Mouse (Mus musculus) liver, adult (tissue): ENCODE results near the gene Ank3.

ENCODE experiments used
- GATA4 ChIP-seq: IDR thresholded peaks from 2 replicates; pipeline ENCODE4 v1.6.1; 2014; ENCODE audit warnings: mild to moderate bottlenecking, low read length; ENCODE audit not compliant: insufficient replicate concordance

Gene Ank3

GRCm38 (mm10) chr10:69583874-69584481, 185.4 kb downstream of the Ank3 start:
- no peak for TF ChIP-seq GATA4

DNA sequence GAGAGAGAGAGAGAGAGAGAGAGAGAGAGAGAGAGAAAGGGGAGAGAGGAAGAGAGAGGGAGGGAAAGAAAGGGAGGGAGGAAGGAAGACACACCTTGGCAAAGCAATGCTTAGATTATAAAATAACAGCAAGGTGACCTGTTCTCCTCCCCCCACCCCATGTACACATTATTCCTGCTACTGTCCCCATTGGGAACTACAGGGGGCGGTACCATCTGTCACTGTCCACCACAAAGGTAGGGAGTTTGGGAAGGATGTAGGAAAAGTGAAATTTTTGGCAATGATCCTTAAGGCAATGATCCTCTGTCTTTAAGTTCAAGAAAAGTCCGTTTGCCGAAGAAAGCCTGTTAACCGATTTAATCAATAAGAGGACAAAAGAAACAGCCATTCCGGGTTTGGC, 186.0 kb downstream of the Ank3 start:
- no peak for TF ChIP-seq GATA4

DNA sequence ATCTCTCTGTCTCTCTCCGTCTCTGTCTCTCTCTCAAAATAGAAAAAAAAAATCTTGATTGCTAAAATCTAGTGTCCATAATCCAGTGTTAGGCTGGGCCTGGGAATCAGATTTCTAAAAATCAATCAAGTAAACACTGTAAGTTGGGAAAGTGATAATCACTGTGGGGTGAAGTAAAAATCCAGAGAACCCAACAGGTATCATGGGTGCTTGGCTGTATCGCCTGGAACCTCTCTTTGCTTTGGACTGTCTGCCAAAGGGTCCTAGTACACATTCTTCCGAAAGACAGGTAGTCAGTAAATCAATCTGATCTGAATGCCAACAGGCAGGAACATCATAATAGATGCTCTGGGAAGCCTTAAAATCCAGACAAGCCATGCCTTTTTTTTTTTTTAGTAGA, 186.7 kb downstream of the Ank3 start:
- TF ChIP-seq GATA4 = no peak

DNA sequence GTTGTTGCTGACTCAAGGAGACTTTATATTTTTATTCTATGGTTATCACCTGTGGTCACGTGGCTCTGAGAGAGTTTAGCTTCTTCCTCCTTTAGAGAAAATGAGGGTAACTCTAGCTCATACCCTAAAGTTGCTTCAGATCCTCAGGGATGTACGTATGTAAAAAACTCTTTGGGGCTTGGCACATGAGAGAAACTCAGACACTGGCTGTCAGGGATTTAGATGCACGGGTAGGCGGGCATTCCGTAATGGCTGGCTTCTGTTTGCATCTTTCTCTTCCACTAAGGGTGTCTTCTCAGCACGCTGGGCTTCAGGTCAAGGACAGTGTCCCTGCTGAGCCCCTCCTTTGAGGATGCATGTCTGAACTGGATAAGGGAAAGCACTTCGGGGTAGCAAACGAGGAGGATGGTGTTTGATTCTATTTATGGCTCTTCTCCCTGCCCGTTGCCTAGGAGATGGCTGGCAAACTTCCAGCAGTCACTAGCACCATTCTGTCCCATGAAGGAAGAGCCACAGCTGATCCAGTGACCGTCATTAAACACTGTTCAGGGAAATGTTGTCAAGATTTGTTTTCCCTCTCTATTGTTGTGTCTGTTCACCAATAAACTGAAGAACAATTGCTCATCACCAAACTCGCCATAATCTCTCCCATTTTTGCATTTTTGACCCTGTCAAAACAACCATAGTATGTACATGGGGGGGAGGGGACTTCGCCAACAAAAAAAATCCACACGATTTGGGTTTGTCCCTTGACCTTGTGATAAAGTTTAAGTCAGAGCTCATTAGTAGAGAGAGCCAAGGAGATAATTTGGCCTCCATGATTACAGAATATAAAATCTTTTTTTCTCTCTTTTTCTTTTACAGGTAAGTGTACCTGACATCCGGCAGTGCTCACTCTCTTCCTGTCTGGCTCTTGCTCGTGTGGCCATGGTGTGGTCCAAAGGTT, 195.9 kb downstream of the Ank3 start:
- no peak for TF ChIP-seq GATA4

GRCm38 (mm10) chr10:69595487-69595886, 196.9 kb downstream of the Ank3 start:
- no peak for TF ChIP-seq GATA4

- no peak for TF ChIP-seq GATA4
These were observed 202.9 kb downstream of the Ank3 start for GRCm38 (mm10) chr10:69601471-69601870.

DNA sequence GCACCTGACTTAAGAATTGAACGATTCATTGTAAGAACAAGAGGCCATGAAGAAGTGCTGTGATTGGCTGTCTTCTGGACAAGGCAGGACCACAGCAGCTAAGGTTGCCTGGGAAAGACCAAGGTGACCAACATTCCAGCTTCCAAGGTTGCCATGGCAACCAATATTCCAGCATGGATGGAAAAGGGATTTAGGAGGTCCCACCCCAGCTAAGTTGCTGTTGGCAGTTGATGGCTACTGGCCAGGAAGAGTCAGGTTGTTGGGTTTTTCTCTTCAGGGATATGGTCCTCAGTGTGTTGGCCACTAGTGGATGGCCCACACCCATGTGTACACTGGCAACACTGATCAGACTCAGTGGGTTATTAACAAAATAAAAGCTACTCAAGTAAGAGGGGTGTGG, 204.1 kb downstream of the Ank3 start:
- no peak for TF ChIP-seq GATA4

GRCm38 (mm10) chr10:69604609-69605008, 206.0 kb downstream of the Ank3 start:
- no peak for TF ChIP-seq GATA4

GRCm38 (mm10) chr10:69605211-69605610, 206.6 kb downstream of the Ank3 start:
- TF ChIP-seq GATA4 = no peak

GRCm38 (mm10) chr10:69607611-69608119, 209.1 kb downstream of the Ank3 start:
- TF ChIP-seq GATA4 = no peak

GRCm38 (mm10) chr10:69611314-69611713, 212.7 kb downstream of the Ank3 start:
- TF ChIP-seq GATA4 = no peak

DNA sequence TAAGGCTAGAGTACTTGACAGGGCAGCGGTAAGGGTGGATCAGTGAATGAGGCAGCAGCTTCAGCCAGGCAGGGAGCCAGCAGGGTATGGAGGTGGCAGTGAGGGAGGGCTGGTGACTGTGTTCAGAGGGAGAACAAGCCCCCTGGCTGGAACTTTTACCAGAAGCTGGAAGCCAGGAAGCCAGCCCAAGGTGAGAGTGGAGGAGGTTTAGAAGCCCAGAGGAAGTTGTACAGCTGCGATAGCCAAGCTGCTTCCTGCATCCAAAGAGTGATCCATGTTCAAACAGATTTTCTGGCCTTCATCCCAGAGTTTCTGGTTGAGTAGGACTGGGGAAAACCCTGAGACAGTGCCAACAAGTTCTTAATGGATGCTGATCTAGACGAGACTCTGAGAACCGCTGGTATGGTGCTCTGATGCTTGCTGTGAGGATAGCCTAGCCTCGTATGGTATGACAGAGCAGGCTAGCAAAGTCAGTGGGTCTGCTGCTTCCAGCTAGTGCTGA, 213.3 kb downstream of the Ank3 start:
- no peak for TF ChIP-seq GATA4

- TF ChIP-seq GATA4 = no peak
These were observed 218.4 kb downstream of the Ank3 start for GRCm38 (mm10) chr10:69616953-69617352.

DNA sequence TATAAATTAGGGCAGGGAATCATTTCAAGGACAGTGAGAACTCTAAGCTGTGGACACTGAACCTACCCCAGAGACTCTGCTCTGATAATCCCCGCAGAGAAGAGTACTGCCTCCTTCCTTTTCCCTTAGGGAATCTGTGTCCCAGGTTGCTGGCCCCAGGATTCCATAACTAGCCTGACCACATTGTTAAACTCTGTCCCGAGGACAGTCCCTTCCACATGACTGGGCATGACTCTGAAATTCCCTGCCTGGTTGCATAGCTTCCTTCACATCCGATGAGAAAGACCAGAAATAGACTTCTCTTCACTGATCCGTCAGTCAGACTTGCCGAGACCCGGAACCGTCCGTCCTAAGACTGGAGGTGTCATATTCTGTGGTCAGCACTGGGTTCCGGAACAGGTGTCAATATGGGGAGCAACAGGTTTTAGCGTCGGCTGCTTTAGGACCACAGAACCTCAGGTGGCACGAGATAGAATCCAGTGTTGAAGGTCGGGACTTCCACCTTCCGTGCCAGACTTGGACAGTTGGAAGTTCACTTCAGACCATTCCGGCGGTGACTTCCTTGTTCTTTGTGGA, 219.1 kb downstream of the Ank3 start:
- TF ChIP-seq GATA4 = no peak

GRCm38 (mm10) chr10:69620692-69621382, 222.3 kb downstream of the Ank3 start:
- no peak for TF ChIP-seq GATA4
